Mouse (Mus musculus) kidney, adult 2 months (tissue): ENCODE measurements around the gene Gm45716. TPM values are rescaled to one million over a fixed set of nuclear protein-coding genes. Genes with fewer than 3 reads are reported as not detected.

Experiments used
- DNase-seq: peaks from one replicate; pipeline ENCODE4 v3.0.0; 2021
- H3K27ac ChIP-seq: fragments of 200-500 bp; 2 replicates; pipeline ENCODE4 v1.5.1; 2012; ENCODE audit warnings: low read depth, low read length, control low read depth, inconsistent platforms; ENCODE audit not compliant: insufficient read depth
- H3K27me3 ChIP-seq: fragments of 200-500 bp; replicated peaks from 2 replicates; pipeline ENCODE4 v1.6.1; 2012; ENCODE audit warnings: mild to moderate bottlenecking, moderate library complexity, low read length, inconsistent platforms; ENCODE audit not compliant: control insufficient read depth, insufficient read depth
- H3K36me3 ChIP-seq: fragments of 200-500 bp; 2 replicates; pipeline ENCODE4 v1.6.1; 2012; ENCODE audit warnings: mild to moderate bottlenecking, moderate library complexity, low read length, inconsistent platforms; ENCODE audit not compliant: control insufficient read depth, insufficient read depth
- H3K4me1 ChIP-seq: fragments of 200-500 bp; 2 replicates; pipeline ENCODE4 v1.6.1; 2011; ENCODE audit warnings: low read length; ENCODE audit not compliant: control insufficient read depth, insufficient read depth
- H3K4me3 ChIP-seq: fragments of 200-500 bp; 2 replicates; pipeline ENCODE4 v1.5.1; 2011; ENCODE audit warnings: mild to moderate bottlenecking, low read depth, low read length, control low read depth; ENCODE audit not compliant: insufficient read depth
- CTCF ChIP-seq: fragments of 200-500 bp; conservative IDR thresholded peaks from 2 replicates; pipeline ENCODE4 v1.5.1; 2011; ENCODE audit warnings: low read depth, mild to moderate bottlenecking, control low read depth, low read length, moderate library complexity, mixed read lengths; ENCODE audit not compliant: insufficient read depth, insufficient read length
- POLR2A ChIP-seq: fragments of 200-500 bp; IDR thresholded peaks from one replicate; pipeline ENCODE4 v1.6.1; 2011; ENCODE audit warnings: low read depth, low read length, control low read depth
- WGBS: fragments of 180-500 bp; shearing (Covaris S2); methylation state at CpG from one replicate; pipeline ENCODE4 v1.1.7; 2018; 5-methylcytosine and 5-hydroxymethylcytosine counted together
- polyA plus RNA-seq: library from polyadenylated mRNA; depleted of rRNA; stranded (reverse); fragments of >200 nt; gene quantifications from 2 replicates; pipeline ENCODE4 v1.2.3, GENCODE M21; 2012

Gm45716 gene
- polyA plus RNA-seq, 1 experiment: 2.5 TPM

- no peak for DNase-seq
- Histone ChIP-seq H3K27me3 (no peaks in the 10 kb centered on the region), H3K4me1 (0 out of 2 replicates have a peak, but pooled peaks cover 6% of the 10 kb centered on the region), H3K4me3 (no peak overlapping the region), H3K36me3 (no peaks in the 10 kb centered on the region), H3K27ac (no peak overlapping the region)
- 72% methylated on average over 6 of the region's 6 CpGs for WGBS
- no peak for TF ChIP-seq POLR2A
- TF ChIP-seq CTCF: no peak
Observed at GRCm38 (mm10) chr11:90220022-90220645, 32.7 kb downstream of the Gm45716 start.

DNA sequence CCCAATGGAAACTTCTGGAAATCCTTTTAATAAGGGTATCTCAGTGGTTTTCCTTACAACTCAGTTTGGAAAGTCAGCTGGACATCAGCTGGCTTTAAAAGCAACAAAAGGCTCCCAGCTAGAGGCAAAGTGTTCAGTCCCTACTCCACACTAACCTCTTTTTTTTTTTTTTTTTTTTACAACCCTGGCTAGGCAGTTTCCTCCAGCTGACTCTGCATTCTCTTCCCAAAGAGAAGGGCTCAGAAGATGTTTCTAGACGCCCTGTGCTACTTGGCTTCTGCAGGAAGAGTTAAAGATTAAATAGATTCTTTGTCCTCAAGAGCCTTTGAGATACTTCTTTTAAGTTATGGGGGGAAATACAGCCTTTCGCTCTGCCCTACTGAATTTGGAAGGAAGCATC, 33.3 kb downstream of the Gm45716 start:
- TF ChIP-seq CTCF: no peak
- no peak for TF ChIP-seq POLR2A
- Histone ChIP-seq H3K4me1 (0 out of 2 replicates have a peak, but pooled peaks cover 6% of the 10 kb centered on the region), H3K27ac (no peak overlapping the region), H3K27me3 (no peaks in the 10 kb centered on the region), H3K36me3 (no peaks in the 10 kb centered on the region), H3K4me3 (no peak overlapping the region)
- peak; percentile 59 for DNase-seq
- WGBS: 4% methylated on average over 2 of the region's 2 CpGs

DNA sequence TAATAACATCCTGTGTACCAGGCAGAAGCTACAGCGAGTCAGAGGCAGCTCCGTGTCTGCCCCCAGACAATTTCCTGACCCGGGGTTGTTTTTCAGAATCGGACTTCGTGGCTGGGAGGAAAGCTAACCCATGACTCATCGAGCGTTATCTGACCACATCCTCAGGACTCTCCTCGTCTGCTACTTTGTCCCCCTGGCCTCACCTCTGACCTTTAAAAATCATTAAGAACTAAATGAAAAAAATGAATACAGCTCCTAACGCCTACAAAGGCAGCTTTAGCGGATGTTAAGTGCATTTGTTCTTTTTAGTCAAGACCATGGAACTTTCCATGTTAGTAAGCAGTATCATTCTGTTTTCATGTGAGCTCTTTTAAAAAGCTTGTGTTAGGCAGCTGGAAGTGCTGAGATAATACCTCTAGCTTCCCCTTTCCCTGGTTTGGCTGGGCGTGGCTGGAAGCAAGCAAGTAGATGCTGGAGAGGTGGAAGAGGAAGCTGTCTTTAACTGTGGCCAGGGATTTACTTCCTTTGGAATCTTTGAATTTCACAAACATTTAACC, 37.5 kb downstream of the Gm45716 start:
- Histone ChIP-seq H3K36me3 (no peaks in the 10 kb centered on the region), H3K4me1 (0 out of 2 replicates have a peak, but pooled peaks cover 6% of the 10 kb centered on the region), H3K4me3 (no peak overlapping the region), H3K27me3 (no peaks in the 10 kb centered on the region), H3K27ac (peak overlapping the region; percentile 77)
- TF ChIP-seq CTCF (no peak), POLR2A (no peak)
- peak; percentile 77 for DNase-seq
- 22% methylated on average over 11 of the region's 11 CpGs for WGBS

GRCm38 (mm10) chr11:90227000-90227922, 39.8 kb downstream of the Gm45716 start:
- 69% methylated on average over 12 of the region's 12 CpGs for WGBS
- DNase-seq: no peak
- no peak for TF ChIP-seq POLR2A
- TF ChIP-seq CTCF: no peak
- Histone ChIP-seq H3K27ac (no peak overlapping the region), H3K4me1 (0 out of 2 replicates have a peak, but pooled peaks cover 10% of the 10 kb centered on the region), H3K36me3 (no peaks in the 10 kb centered on the region), H3K27me3 (no peaks in the 10 kb centered on the region), H3K4me3 (no peak overlapping the region)

GRCm38 (mm10) chr11:90228251-90228949, 40.9 kb downstream of the Gm45716 start:
- no peak for DNase-seq
- no peak overlapping the region for H3K27ac ChIP-seq
- H3K36me3 ChIP-seq: no peaks in the 10 kb centered on the region
- 93% methylated on average over 9 of the region's 9 CpGs for WGBS
- no peaks in the 10 kb centered on the region for H3K27me3 ChIP-seq
- H3K4me1 ChIP-seq: 0 out of 2 replicates have a peak, but pooled peaks cover 13% of the 10 kb centered on the region
- TF ChIP-seq CTCF (no peak), POLR2A (no peak)
- no peak overlapping the region for H3K4me3 ChIP-seq

- H3K27me3 ChIP-seq: no peaks in the 10 kb centered on the region
- TF ChIP-seq POLR2A (no peak), CTCF (no peak)
- no peak overlapping the region for H3K4me3 ChIP-seq
- 0 out of 2 replicates have a peak, but pooled peaks cover 13% of the 10 kb centered on the region for H3K4me1 ChIP-seq
- peak overlapping the region; percentile 81; the same call in 1 of the 2 replicates for H3K27ac ChIP-seq
- no peaks in the 10 kb centered on the region for H3K36me3 ChIP-seq
- DNase-seq: no peak
Observed at GRCm38 (mm10) chr11:90229800-90230199, 42.3 kb downstream of the Gm45716 start.
